Mouse (Mus musculus) G1E (cell line): ENCODE data around the gene Ppil6.

Experiments used
- CTCF ChIP-seq: IDR thresholded peaks from 2 replicates; pipeline ENCODE4 v1.5.1; 2012; ENCODE audit warnings: low read depth, low read length, inconsistent platforms, mixed read lengths
- GATA1 ChIP-seq: IDR thresholded peaks from 2 replicates; pipeline ENCODE4 v1.6.1; 2012; ENCODE audit warnings: borderline replicate concordance, low read length, inconsistent platforms, mixed read lengths
- TAL1 ChIP-seq: conservative IDR thresholded peaks from 2 replicates; pipeline ENCODE4 v1.6.1; 2012; ENCODE audit warnings: low read depth, low read length, inconsistent platforms, mixed read lengths

- TF ChIP-seq CTCF: no peak
- TF ChIP-seq TAL1: no peak
- no peak for TF ChIP-seq GATA1
These were observed 4.5 kb upstream of the Ppil6 start for GRCm38 (mm10) chr10:41485778-41486177.
